Mouse (Mus musculus) testis, adult 2 months (tissue): ENCODE results near the gene Bbc3.

Experiments used
- CTCF ChIP-seq: fragments of 200-500 bp; IDR thresholded peaks from 2 replicates; pipeline ENCODE4 v1.5.1; 2012; ENCODE audit warnings: low read depth, mild to moderate bottlenecking, inconsistent platforms, low read length, moderate library complexity; ENCODE audit not compliant: control insufficient read depth, insufficient read depth, insufficient replicate concordance
- POLR2A ChIP-seq: fragments of 200-500 bp; IDR thresholded peaks from 2 replicates; pipeline ENCODE4 v1.6.1; 2012; ENCODE audit warnings: low read depth, mild to moderate bottlenecking, inconsistent platforms, low read length, moderate library complexity; ENCODE audit not compliant: control insufficient read depth

GRCm38 (mm10) chr7:16312672-16313311, 4.6 kb downstream of the Bbc3 start:
- TF ChIP-seq CTCF (no peak), POLR2A (no peak)
